Mouse (Mus musculus) cortical plate, adult 2 months (tissue): ENCODE data around the gene Osbpl10.

ENCODE experiments used
- CTCF ChIP-seq: fragments of 200-500 bp; IDR thresholded peaks from 2 replicates; pipeline ENCODE4 v1.5.1; 2011; ENCODE audit warnings: mild to moderate bottlenecking, control low read depth, low read length; ENCODE audit not compliant: insufficient read depth; ENCODE audit errors: extremely low read depth
- POLR2A ChIP-seq: fragments of 200-500 bp; IDR thresholded peaks from 2 replicates; pipeline ENCODE4 v1.6.1; 2011; ENCODE audit warnings: mild to moderate bottlenecking, low read length, control low read depth; ENCODE audit not compliant: insufficient read depth; ENCODE audit errors: extremely low read depth

DNA sequence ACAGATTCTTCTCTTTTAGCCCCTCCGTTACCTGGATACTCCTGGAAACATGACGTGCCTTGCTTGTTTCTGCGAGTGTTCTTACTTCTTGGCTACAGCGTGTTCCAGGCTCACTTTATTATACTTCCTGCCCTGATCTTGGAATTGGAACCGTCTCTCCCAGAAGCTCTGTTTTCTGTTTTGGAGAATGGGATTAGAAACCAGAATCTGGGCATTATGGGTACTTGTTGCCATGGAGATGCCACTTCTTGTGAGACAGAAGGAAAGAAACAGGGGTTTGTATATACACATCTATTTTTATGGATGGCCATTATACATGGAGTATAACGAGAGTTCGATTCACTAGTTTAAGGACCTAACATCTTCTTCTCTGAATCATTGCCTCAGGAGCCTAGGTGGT, 54.4 kb downstream of the Osbpl10 start:
- TF ChIP-seq POLR2A: 0 out of 2 replicates have a peak, but pooled peaks have one; percentile 11
- no peak for TF ChIP-seq CTCF
